Mouse (Mus musculus) cerebellum, adult 2 months (tissue): ENCODE data around the gene Hsdl1. TPM values are rescaled to one million over a fixed set of nuclear protein-coding genes. Genes with fewer than 3 reads are reported as not detected.

ENCODE experiments used
- DNase-seq, 2 experiments: peaks; one replicate each; pipeline ENCODE4 v3.0.0; 2021
- H3K27ac ChIP-seq: fragments of 200-500 bp; 2 replicates; pipeline ENCODE4 v1.5.1; 2012; ENCODE audit warnings: low read length, control low read depth, inconsistent platforms; ENCODE audit not compliant: insufficient read depth
- H3K27me3 ChIP-seq: fragments of 200-500 bp; 2 replicates; pipeline ENCODE4 v1.6.1; 2012; ENCODE audit warnings: inconsistent platforms, mild to moderate bottlenecking, low read length, moderate library complexity; ENCODE audit not compliant: control insufficient read depth, insufficient read depth
- H3K4me1 ChIP-seq: fragments of 200-500 bp; 2 replicates; pipeline ENCODE4 v1.6.1; 2011; ENCODE audit warnings: low read length; ENCODE audit not compliant: control insufficient read depth, insufficient read depth
- H3K4me3 ChIP-seq: fragments of 200-500 bp; replicated peaks from 2 replicates; pipeline ENCODE3; 2011; ENCODE audit warnings: mild to moderate bottlenecking, low read depth, low read length, control low read depth; ENCODE audit not compliant: insufficient read depth
- CTCF ChIP-seq: fragments of 200-500 bp; IDR thresholded peaks from 2 replicates; pipeline ENCODE4 v1.5.1; 2011; ENCODE audit warnings: low read depth, mild to moderate bottlenecking, control low read depth, low read length, moderate library complexity, borderline replicate concordance; ENCODE audit not compliant: insufficient read depth
- POLR2A ChIP-seq: fragments of 200-500 bp; IDR thresholded peaks from 2 replicates; pipeline ENCODE4 v1.6.1; 2011; ENCODE audit warnings: low read length, control low read depth, borderline replicate concordance; ENCODE audit not compliant: insufficient read depth
- WGBS: fragments of 180-500 bp; shearing (Covaris S2); methylation state at CpG from one replicate; pipeline ENCODE4 v1.1.7; 2018; 5-methylcytosine and 5-hydroxymethylcytosine counted together
- polyA plus RNA-seq: library from polyadenylated mRNA; depleted of rRNA; stranded (reverse); fragments of >200 nt; gene quantifications from 2 replicates; pipeline ENCODE4 v1.2.3, GENCODE M21; 2012; rRNA removed

Hsdl1 gene
- polyA plus RNA-seq = 42.4 and 45.0 TPM in 2 replicates

- peak; percentile 71 for TF ChIP-seq POLR2A
- TF ChIP-seq CTCF = no peak
- DNase-seq = peak; percentile 95 to 97
- Histone ChIP-seq H3K27me3 (no peaks in the 10 kb centered on the region), H3K27ac (no peak within 1 kb of the TSS), H3K4me1 (0 out of 2 replicates have a peak, but pooled peaks cover 2% of the 10 kb centered on the region), H3K4me3 (peak within 1 kb of the TSS; percentile 64)
- WGBS = under 1% methylated on average over 96 of the region's 97 CpGs
Observed at GRCm38 (mm10) chr8:119574437-119575365, at the start of gene Hsdl1, which contains the start of gene Dnaaf1. Hsdl1 (minus strand) TSS chr8:119575183. Dnaaf1 (plus strand) TSS chr8:119575235.

DNA sequence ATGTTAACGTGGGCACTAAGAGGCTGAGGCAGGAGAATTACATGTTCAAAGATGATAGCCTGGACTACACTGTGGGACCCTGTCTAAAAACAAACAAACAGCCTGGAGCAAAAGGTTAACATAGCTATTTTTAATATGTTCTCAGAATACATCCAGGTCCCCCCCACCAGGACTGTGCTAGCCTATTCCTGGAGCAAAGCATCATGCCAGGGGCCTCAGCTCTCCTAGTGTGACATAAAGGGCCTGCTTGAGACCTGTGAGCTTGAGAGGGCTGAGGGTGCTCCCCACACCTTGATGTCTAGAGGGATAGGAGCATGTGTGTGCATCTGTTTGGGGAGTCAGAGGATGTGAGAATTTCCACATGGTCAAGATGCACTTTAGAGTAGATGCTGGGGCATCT lies 48.8 kb upstream of the Hsdl1 start:
- no peaks in the 10 kb centered on the region for H3K27me3 ChIP-seq
- no peaks in the 10 kb centered on the region for H3K4me1 ChIP-seq
- DNase-seq = no peak
- H3K4me3 ChIP-seq = no peak overlapping the region
- TF ChIP-seq CTCF (no peak), POLR2A (no peak)
- WGBS = 83% methylated on average over 1 of the region's 1 CpGs
- no peak overlapping the region for H3K27ac ChIP-seq

GRCm38 (mm10) chr8:119623061-119623460 lies 48.1 kb upstream of the Hsdl1 start:
- TF ChIP-seq POLR2A = no peak
- TF ChIP-seq CTCF = no peak
- no peak overlapping the region for H3K4me3 ChIP-seq
- 79% methylated on average over 8 of the region's 8 CpGs for WGBS
- H3K27ac ChIP-seq = no peak overlapping the region
- no peak for DNase-seq
- H3K4me1 ChIP-seq = no peaks in the 10 kb centered on the region
- H3K27me3 ChIP-seq = no peaks in the 10 kb centered on the region

- no peak for DNase-seq
- WGBS = 71% methylated on average over 4 of the region's 4 CpGs
- Histone ChIP-seq H3K4me3 (no peak overlapping the region), H3K27me3 (no peaks in the 10 kb centered on the region), H3K4me1 (no peaks in the 10 kb centered on the region), H3K27ac (no peak overlapping the region)
- TF ChIP-seq CTCF = no peak
- TF ChIP-seq POLR2A = no peak
Observed at GRCm38 (mm10) chr8:119622555-119622954, 47.6 kb upstream of the Hsdl1 start.

- WGBS = 88% methylated on average over 14 of the region's 14 CpGs
- H3K27ac ChIP-seq = no peak overlapping the region
- no peak for TF ChIP-seq POLR2A
- TF ChIP-seq CTCF = no peak
Observed at GRCm38 (mm10) chr8:119620848-119621465, 46.0 kb upstream of the Hsdl1 start.

DNA sequence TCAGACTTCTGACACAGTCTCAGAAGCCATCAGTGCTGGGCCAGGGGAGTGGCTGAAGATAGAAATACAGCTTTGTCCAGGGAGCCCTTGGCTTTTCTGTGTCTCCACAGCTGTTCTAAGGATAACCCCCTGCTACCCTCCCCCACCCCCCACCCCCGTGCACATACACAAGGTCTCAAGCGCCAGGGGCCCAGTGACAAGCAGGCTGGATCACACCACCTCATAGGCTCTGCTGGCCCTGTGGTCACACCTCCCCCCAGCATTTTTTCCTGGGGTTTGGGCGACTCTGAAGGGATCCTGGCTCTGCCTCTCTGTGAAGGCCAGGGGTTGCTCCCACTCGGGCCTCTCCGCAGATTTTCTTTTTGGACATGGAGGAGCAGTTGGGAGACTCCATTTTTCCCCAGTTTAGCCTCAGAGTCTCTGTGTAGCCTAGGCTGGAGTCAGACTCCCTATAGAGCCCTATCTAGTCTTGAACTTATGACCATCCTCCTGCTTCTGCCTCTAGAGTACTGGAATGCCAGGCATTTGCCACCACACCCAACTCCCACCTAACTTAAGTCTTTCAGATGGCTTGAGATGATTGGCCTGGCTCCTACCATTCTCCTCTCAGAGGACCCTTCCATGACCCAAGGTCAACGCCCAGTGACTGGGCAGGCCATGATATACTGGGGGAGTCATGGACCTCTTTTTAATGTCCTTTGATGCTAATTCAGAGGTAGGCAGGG lies 45.3 kb upstream of the Hsdl1 start:
- 68% methylated on average over 6 of the region's 6 CpGs for WGBS
- no peak overlapping the region for H3K4me3 ChIP-seq
- H3K27me3 ChIP-seq = no peaks in the 10 kb centered on the region
- no peaks in the 10 kb centered on the region for H3K4me1 ChIP-seq
- no peak overlapping the region for H3K27ac ChIP-seq
- TF ChIP-seq POLR2A (no peak), CTCF (no peak)
- DNase-seq = no peak

More at GRCm38 (mm10) chr8:119620848-119621465, 46.0 kb upstream of the Hsdl1 start:
- no peak for DNase-seq
- no peak overlapping the region for H3K4me3 ChIP-seq
- no peaks in the 10 kb centered on the region for H3K4me1 ChIP-seq
- no peaks in the 10 kb centered on the region for H3K27me3 ChIP-seq

DNA sequence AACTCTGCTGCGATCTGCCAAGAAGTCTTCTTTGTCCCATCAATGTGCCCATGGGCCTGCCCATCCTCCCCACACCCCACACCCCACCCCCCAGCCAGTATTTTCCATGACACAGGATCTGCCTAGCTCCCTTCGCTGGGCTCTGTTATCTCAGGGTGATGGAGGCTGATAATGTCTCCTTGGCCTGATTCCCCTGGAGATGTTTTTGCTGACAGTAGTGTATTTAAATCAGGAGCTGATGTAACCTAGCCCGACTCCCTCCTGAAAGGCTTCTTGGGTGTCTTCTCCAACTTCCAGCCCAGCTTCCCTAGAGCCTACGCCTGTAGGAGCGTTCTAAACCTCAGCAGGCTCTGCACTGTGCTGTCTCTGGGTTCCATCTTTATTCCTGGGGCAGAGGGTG lies 43.9 kb upstream of the Hsdl1 start:
- no peak overlapping the region for H3K4me3 ChIP-seq
- H3K27me3 ChIP-seq = no peaks in the 10 kb centered on the region
- TF ChIP-seq POLR2A = no peak
- TF ChIP-seq CTCF = no peak
- no peak for DNase-seq
- H3K27ac ChIP-seq = no peak overlapping the region
- 71% methylated on average over 5 of the region's 5 CpGs for WGBS
- H3K4me1 ChIP-seq = no peaks in the 10 kb centered on the region

GRCm38 (mm10) chr8:119617586-119617985 lies 42.6 kb upstream of the Hsdl1 start:
- TF ChIP-seq POLR2A (no peak), CTCF (no peak)
- Histone ChIP-seq H3K27ac (no peak overlapping the region), H3K4me3 (no peak overlapping the region), H3K27me3 (no peaks in the 10 kb centered on the region), H3K4me1 (no peaks in the 10 kb centered on the region)
- 68% methylated on average over 5 of the region's 5 CpGs for WGBS
- no peak for DNase-seq
